Mouse (Mus musculus) neural tube, embryonic 10.5 days (tissue): ENCODE results near the gene Nptx1.

Source experiments
- DNase-seq: peaks from one replicate; pipeline ENCODE4 v3.0.0-alpha.2; 2017; ENCODE audit warnings: low spot score; ENCODE audit errors: extremely low spot score

Gene Nptx1

DNA sequence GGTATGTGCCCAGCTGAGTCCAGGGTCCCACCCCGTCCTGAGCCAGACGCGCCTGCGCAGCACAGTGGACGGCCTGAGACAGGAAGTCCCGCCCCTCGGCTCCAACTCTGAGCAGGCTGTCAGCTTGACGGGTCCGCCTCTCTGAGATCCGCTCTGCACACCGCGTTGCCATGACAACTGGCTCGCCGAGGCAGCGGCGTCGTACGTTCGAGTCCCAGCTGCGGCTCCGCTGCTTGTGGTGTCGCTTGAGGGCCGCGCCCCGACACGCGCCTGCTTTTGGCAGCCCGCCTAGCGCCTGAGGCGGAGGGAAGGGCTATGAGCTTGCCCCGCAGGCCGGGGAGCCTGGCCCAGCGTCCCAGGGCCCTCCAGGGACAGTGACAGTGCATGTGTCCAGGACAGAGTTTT, 23.0 kb downstream of the Nptx1 start:
- peak; percentile 92 for DNase-seq

GRCm38 (mm10) chr11:119523392-119523791, 24.2 kb downstream of the Nptx1 start:
- no peak for DNase-seq

GRCm38 (mm10) chr11:119522779-119523178, 24.8 kb downstream of the Nptx1 start:
- DNase-seq = no peak

- no peak for DNase-seq
Measured at GRCm38 (mm10) chr11:119521920-119522710, 25.4 kb downstream of the Nptx1 start.

GRCm38 (mm10) chr11:119520713-119521063, 26.9 kb downstream of the Nptx1 start:
- DNase-seq = no peak

DNA sequence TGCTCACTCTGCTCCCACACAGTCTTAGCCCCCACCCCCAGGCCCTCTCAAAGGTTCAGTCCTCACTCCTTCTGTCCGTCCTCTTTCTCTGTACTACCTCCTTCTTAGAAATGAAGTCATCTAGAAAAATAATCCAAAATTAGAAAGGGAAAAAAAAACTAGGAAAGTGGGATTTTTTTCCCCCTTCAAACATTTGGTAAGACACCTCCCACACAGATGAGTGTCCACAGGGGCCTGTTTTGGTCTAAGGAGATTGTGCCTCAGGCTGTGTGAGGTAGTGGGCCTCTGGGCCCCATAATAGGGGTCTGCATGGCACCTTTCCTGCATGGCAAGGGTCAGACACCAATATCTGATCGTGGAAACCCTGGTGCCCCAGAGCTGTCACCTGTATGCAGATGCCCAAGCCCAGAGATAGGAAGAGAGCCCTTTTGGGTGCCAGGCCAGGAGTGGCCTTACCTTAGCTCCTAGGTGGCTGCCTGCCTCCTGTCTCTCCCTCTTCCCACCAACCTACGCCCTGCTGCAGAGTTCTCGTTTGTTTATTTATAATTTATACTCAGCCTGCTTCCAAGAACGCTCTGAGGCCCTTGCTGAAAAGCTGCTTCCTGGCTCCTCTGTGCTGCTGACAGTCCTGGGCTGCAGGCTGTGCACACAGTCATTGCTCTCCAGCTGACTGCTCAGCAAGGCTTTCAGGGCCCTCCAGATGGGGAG, 27.4 kb downstream of the Nptx1 start:
- no peak for DNase-seq

DNA sequence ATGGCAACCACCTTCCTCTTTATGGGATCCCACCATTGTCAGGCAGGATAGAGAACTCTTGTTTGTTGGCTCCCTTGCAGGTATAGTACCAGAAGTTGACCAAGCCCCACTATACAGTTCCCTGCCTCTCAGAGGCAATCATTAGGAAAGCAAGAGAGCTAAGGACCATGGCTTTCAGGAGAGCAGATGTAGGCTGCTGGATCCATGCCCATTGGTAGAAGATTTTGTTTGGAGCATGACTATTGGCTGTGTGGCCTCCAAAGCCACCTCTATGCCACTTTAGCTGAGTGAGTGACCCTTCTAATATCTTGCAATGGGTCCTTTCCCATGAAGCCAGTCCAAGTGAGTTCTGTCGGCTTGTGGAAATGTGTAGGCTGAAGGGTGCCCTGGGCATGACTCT, 28.2 kb downstream of the Nptx1 start:
- no peak for DNase-seq

DNA sequence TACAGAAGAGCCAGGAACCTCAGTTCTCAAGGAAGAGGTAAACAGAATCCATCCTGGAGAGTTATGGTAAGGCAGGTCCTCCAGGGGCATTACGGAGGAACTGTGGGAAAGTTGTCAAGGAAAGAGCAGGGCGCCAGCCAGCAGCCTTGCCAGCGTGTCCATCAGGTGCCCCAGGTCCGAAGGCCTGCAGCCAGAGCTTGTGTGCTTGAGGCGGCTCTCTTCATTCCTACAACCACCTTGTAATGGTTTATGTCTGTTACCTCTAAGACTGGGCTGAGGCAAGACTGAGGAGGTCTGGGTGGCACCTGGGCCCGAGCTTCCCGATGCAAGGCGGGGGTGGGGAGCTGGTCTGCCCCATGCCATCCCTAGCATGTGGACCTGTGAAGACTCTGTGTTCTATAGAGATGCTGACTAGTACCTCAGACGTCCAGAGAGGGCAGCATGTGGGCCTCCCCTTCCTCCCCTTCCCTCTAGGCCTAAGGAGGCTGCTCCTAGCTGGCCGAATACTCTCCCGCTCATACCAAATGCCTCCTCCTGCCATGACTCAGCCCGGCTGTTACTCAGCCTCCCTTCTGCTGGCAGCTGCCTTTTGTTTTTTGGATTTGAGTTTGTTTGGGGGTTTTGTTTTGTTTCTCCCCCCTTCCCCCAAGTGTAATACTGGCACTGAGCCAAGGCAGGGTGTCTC, 30.7 kb downstream of the Nptx1 start:
- DNase-seq = no peak

GRCm38 (mm10) chr11:119515823-119516676, 31.5 kb downstream of the Nptx1 start:
- DNase-seq = no peak

GRCm38 (mm10) chr11:119514967-119515636, 32.5 kb downstream of the Nptx1 start:
- peak; percentile 72 for DNase-seq

- DNase-seq = no peak
Measured at GRCm38 (mm10) chr11:119514108-119514860, 33.3 kb downstream of the Nptx1 start.

DNA sequence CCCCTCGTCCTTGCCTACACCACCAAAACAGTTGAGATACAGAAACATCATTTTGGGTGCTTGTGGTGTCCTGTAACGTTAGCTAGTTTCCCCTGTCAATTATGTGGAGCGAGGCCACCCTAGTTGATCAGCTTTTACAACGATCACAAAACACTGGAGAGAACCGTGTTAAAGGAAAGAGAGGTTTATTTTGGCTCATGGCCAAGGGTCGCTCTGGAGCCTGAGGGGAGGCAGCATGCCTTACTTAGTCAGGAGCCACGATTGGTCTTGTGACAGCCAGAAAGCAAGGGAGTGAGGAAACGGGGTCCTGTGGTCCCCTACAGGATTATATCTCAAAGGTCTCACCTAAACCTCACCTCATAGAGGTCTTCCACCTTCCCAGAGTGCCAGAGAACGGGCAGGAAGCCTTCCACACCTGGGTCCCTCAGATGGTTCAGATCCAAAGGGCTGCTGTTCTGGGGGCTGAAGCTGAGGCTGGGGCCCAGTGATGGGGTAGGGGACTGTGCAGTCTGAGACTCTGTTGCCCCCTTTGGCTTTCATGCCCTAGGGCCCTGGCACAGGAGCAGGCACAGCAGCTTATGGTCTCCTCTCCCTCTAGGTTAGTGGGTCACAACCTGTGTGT, 34.4 kb downstream of the Nptx1 start:
- no peak for DNase-seq

- DNase-seq = no peak
Measured at GRCm38 (mm10) chr11:119509165-119509776, 38.3 kb downstream of the Nptx1 start.

- DNase-seq = no peak
Measured at GRCm38 (mm10) chr11:119507772-119508171, 39.8 kb downstream of the Nptx1 start.

DNA sequence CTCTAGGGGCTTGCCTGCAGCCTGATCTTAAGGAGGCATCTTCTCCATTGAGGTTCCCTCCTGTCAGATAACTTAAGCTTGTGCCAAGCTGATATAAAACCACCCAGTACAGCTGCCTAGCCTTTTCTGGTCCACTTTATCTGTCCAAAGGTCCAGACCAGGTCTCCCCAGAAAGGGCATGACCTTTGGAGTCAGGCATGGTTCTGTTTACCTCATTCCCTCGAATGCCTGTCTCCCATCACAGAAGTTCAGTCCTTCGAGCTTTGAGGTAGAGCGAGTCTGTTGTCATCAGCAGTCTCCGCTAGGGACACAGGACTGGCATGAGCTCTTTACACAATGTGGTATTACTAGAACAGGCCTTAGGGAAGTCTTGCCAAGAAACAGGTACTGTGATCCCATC, 41.2 kb downstream of the Nptx1 start:
- no peak for DNase-seq

- peak; percentile 80 for DNase-seq
Measured at GRCm38 (mm10) chr11:119503675-119504074, 43.9 kb downstream of the Nptx1 start.

GRCm38 (mm10) chr11:119500011-119500410, 47.5 kb downstream of the Nptx1 start:
- no peak for DNase-seq

DNA sequence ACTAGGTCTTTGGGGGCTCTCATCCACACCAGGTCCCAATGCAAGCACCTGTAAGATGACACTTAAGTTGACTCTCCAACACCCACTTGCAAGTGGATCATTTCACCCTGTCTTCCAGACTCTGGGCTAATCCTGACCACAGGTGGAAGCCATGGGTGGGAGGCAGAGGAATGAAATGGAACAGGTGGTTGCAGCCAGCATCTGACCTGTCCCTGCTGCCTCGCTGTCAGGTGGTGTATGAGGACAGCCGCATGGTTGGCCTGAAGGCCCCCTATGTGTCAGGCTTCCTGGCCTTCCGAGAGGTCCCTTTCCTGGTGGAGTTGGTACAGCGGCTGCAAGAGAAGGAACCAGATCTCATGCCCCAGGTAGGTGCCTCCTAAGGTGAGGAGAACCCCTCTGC, 48.3 kb downstream of the Nptx1 start:
- no peak for DNase-seq

DNA sequence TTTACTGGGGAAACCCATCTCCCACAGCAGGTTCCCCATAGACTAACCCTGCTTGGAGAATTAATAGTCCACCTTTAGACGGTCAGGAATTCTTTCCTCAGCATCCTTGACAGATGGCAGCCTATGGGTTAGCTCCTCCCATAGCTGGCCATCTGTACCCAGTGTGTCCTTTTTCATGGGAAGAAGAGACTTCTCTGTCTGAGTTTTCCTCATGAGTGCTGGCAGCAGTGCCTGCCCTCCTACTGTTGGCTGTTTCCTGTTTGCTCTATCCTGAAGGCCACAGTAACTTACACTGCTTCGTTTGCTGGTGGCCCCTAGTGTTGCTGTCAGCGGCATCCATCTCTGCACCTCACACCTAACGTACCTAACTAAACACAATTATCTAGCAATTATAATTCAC, 50.1 kb downstream of the Nptx1 start:
- no peak for DNase-seq
